Mouse (Mus musculus): ENCODE measurements around the gene C330007P06Rik.

The C330007P06Rik gene

GRCm38 (mm10) chrX:36873765-36874164 is at the start of gene C330007P06Rik, which contains the start of gene Ube2a:
C330007P06Rik (minus strand) TSS chrX:36874111.
Ube2a (plus strand) TSS chrX:36873900.
- DNase-seq = no peak

DNA sequence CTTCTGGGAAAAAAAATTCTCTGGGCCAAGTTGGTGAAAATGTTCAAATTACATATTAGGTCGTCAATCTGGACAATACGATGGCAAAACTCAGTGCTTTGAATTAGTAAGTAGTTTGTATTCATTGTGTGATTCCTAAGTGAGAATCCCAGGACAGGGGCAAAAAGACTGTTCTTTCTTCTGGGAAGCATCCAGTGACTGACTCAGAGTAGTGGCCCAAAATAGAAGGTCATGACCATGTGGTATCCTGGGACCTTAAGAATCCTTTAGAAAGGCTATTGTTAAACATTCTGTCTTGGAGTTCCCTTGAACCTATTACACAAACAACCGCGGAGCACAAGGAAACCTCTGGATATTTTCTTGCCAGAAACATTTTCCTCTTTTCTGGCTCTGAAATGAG is 47.4 kb upstream of the C330007P06Rik start:
- no peak for DNase-seq

DNA sequence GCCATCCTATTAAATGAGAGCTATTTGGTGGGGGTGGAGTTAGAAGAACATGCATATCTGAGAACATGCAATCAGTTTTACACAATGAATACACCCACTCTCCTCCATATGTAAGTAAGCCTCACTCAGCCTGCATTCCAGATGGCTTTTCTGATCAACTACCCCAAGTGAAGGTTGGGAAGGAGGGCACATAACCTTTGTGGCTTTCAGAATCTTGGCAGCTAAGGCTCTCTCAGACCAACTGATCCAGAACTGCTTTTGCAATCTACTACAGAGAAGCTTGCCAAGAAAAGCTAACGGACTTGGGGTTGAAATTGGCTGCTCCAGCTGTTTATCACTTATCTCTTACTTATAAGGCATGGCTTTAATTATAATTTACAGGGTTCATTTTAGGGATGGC is 43.8 kb upstream of the C330007P06Rik start:
- DNase-seq = no peak

DNA sequence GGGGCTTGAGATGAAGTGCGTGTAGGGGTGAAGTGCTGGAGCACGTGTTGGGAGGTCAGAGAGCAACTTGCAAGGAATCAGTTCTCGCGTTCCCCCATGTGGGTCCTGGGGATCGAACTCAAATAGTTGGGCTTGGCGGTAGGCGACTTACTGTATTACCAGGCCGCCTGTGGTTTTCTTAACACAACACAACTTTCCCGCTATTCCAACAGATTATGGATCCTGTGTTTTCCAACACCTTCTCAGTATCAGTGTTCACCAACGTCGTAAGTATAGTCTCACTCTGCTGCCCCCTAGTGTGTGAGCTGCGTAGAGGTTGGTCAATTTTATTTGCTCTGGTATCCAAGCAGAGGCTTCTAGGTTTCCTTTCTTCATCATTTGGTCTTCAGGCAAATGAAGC is 37.4 kb upstream of the C330007P06Rik start:
- peak; percentile 61 to 63 for DNase-seq

- peak in 1 of 2 experiments; percentile 15 for DNase-seq
Observed at GRCm38 (mm10) chrX:36906539-36906938, 32.6 kb upstream of the C330007P06Rik start.

- DNase-seq = peak; percentile 90 to 91
Observed at GRCm38 (mm10) chrX:36903115-36903768, 29.3 kb upstream of the C330007P06Rik start.

DNA sequence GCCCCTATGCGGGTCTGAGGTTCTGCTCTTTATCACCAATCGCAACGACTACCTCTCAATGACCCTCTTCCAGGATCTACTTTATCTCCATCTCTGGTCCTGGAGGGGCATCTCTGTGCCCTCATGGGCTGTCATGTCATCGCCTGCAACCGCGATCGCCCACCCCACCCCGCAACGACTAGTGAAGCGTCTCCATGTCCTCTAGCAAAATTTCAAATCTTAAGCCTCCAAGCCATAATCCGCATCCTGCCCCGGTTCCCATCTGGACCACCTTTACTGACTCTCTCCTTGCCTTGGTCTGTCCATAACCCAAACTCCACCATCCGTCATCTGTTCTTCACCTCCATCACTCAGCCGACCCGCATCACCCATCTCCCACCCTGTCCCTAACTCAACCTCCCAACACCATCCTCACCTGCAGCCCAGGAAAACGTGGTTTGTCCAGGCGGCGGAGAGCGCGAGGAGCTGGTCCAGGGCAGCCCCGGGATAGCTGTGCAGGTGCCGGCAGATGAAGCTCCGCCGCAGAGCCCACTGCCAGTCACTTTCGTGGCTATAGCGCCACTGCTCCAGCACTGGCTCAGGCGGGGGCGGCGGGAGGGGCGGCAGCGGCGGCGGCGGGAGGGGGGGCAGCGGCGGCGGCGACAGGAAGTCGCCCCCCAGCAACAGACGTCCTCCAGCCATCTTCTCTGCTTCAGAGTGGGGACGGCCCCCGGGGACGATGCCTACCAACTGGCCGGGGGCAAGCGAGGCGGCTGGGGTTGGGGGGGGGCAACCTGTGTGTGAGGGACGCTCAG is 28.6 kb upstream of the C330007P06Rik start, which contains the start of gene Nkrf:
Nkrf (minus strand) TSS at position 579 of the 794 bp plus-strand sequence.
- peak; percentile 43 to 46 for DNase-seq

DNA sequence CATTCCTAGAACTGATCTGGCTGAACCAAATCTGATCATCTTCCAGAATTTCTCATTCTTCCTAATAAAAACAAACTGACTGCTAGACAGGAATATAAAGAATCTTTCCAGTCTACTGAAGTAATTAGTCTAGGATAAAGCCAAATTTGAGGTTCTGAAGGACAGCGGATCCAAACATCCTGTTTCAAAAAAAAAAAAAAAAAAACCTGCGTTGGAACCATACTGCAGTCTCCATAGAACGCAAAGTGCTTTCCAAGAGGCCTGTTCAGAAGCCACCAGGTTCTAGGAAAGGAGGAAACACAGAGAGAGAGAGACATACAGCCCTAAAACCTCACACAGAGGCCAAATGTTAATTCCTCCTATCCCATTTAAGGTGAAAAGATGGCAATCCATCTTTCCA is 27.7 kb upstream of the C330007P06Rik start:
- no peak for DNase-seq

DNA sequence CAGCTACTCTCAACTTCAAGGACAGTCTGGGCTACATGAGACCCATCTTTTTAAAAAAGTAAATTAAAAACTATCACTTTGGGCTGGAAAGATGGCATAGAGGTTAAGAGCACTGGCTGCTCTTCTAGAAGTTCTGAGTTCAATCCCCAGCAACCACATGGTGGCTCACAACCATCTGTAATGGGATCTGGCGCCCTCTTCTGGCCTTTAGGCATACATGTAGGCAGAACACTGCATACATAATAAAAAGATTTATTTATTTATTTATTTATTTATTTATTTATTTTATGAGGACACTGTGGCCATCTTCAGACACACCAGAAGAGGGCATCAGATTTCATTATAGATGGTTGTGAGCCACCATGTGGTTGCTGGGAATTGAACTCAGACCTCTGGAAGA is 25.0 kb upstream of the C330007P06Rik start:
- peak; percentile 55 to 63 for DNase-seq

GRCm38 (mm10) chrX:36884719-36885118 is 10.8 kb upstream of the C330007P06Rik start:
- peak; percentile 55 to 60 for DNase-seq

DNA sequence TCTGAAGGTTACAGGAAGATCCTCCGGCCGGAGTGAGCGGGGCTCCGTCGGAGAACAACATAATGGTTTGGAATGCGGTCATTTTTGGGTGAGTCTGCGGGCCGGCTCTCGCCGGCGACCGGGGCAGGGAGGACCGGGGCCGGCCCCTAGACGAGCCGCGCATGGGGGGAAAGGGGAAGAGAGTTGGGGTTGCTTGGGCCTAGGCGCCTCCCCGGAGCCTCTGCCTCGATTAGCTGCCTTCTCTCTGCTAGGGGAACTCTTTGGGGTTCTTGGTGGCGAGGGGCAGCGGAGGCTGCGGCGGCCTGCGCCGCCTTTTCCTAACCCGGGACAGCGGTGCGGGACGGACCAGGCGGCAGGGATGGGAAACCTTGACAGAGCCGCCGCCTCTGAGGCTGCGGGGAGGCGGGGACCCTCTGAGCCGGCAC is 805 bp upstream of the C330007P06Rik start:
- peak; percentile 43 to 44 for DNase-seq

- DNase-seq = peak; percentile 91 to 93
Observed at GRCm38 (mm10) chrX:36874178-36874696, 326 bp upstream of the C330007P06Rik start.

GRCm38 (mm10) chrX:36870372-36870771 is 3.5 kb downstream of the C330007P06Rik start:
- DNase-seq = no peak

- DNase-seq = no peak
Observed at GRCm38 (mm10) chrX:36864609-36865328, 9.1 kb downstream of the C330007P06Rik start.

DNA sequence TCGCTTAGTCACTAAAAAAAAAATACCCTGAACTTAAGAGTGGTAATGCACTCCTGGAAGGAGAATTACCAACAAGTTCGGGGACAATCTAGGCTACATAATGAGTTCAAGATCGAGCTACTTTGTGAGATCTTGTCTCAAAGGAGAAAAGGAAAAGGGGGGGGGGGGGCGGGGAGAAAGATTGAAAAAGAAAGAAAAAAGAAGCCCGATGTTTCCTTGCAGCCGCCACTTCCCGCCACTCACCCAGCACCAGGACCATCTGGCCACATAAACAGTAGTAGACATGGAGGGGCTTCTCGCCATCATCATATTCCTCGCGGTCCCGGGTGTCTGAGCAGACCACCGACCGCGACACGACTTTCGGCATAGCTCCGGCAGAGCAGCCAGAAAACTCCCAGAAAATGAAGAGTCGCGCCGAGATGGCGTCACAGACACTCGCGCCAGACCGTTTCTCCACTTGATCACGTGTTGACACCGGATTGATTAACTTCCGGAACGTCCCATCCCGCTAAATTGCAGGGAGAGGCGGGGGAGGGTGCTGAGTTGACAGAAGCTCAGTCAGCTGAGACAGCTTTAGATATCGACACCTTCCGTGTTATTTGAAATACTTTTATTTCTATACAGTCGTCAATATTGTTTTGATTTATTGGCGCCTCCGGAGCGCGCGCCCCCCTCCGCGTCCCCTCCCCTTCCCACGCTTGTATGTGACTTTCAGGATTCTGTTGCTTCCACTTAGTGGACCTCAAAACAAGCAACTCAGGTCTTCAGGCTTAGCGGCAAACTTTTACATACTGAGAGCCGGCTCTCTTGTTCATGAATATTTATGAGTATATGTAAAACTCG is 9.9 kb downstream of the C330007P06Rik start:
- peak; percentile 78 to 79 for DNase-seq

DNA sequence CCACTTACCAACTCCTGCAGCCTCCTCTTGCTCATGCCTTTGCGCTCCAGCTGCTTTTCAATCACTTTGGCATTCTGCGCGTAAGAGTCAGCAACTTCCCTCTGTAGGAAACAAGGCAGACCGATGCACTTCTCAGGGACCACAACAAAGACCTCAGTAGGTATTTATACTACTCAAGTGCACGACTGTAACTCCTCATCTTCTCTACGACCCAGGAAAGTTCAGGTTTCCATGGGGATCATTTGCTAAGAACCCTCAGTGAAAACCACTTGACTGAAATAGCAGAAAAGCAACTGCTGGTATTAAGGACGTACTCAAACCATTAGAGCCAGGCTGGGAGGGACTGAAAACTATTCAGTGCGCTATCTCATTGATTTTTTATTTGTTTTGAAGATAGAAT is 21.3 kb downstream of the C330007P06Rik start:
- no peak for DNase-seq

- no peak for DNase-seq
Observed at GRCm38 (mm10) chrX:36847152-36847551, 26.8 kb downstream of the C330007P06Rik start.

GRCm38 (mm10) chrX:36843346-36843990 is 30.4 kb downstream of the C330007P06Rik start:
- peak in 1 of 2 experiments; percentile 11 for DNase-seq

GRCm38 (mm10) chrX:36841698-36842097 is 32.2 kb downstream of the C330007P06Rik start:
- DNase-seq = no peak

DNA sequence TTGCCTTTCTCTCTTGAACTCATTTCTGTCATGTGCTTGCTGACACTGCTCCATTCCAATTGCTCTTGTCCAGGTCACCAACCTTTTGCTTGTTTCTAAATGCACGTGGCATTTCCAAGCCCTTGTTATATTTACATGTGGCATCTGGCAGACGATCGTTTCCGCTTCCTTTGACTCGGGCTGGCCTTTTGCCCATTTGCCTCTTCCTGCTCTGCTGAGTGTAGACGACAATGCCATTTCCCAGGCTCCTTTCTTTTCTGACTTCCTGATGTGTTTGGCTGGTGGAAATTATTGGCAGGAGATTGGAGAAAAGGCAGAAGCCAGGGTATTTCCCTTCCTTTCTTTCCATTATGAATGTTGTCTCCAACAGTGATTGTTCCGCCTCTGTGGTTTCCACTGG is 34.5 kb downstream of the C330007P06Rik start:
- DNase-seq = no peak

GRCm38 (mm10) chrX:36837069-36837676 is 36.7 kb downstream of the C330007P06Rik start:
- no peak for DNase-seq

All from B cell, adult 2 months (primary cell).